ENCODE assay signal across 9 mouse cellular contexts in the genomic region with DNA sequence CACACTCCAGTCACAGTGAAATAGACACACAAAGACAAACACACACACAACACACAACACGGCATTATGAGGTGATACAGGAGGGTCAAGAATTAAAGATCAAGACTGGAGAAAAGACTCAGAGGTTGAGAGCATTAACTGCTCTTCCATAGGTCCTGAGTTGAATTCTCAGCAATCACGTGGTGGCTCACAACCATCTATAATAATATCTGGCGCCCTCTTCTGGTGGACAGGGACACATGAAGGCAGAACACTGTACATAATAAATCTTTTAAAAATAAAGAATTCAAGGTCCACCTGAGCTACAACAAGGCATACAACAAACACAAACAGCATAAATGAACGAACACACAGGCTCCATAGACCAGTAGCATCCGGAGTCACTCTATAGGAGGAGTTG. TPM values are rescaled to one million over a fixed set of nuclear protein-coding genes. Genes with fewer than 3 reads are reported as not detected.
A peak's percentile ranks its signal among the peaks of the same experiment; 100 is the strongest.
DNase-seq lines count a peak whose midpoint lies in the region; ATAC-seq lines count a peak whose summit lies in the region.
"Had no signal": no experiment of that assay in that cellular context is flagged by ENCODE, and none has a peak within 500 bp of the region (broad histone marks: within the 10 kb centered on the region; RNA-seq: fewer than 3 reads in every experiment).

No protein-coding gene starts in this region.

- H3K9me3 ChIP-seq in forebrain, embryonic 14.5 days (replicated peaks; ENCODE audit: control insufficient read depth, low read length), result no peaks in the 10 kb centered on the region
- no peaks in the 10 kb centered on the region for H3K9me3 ChIP-seq in liver, embryonic 16.5 days (replicated peaks; ENCODE audit: control insufficient read depth, low read length)
- no peaks in the 10 kb centered on the region for H3K9me3 ChIP-seq in heart, embryonic 11.5 days (replicated peaks; ENCODE audit: control insufficient read depth, low read length)
- H3K9me3 ChIP-seq: limb, embryonic 15.5 days had no signal

- peak; percentile 51 to 64 for DNase-seq in heart, adult 18-20 months
- DNase-seq in heart, adult 9 months (ENCODE audit: low spot score in 2 of 2), result no peak
- peak; percentile 55 to 76 for DNase-seq in CD8-positive naive resting alpha-beta T cell, adult 2 months (ENCODE audit: low read depth in 2 of 2, low spot score in 2 of 2)
- peak; percentile 73 for DNase-seq in forebrain, embryonic 14.5 days (ENCODE audit: low spot score)
- peak; percentile 79 for DNase-seq in retina, postnatal 1 day
- no peak for DNase-seq in heart, postnatal 4 days

- no peak overlapping the region for H3K27ac ChIP-seq in forebrain, embryonic 14.5 days (ENCODE audit: low read depth, low read length)
- no peak overlapping the region for H3K27ac ChIP-seq in liver, embryonic 16.5 days (ENCODE audit: low read length)
- no peak overlapping the region for H3K27ac ChIP-seq in heart, embryonic 11.5 days (ENCODE audit: low read depth, low read length)
- H3K27ac ChIP-seq: limb, embryonic 15.5 days had no signal

- no peak overlapping the region for H3K4me3 ChIP-seq in forebrain, embryonic 14.5 days (ENCODE audit: low read depth, low read length)
- no peak overlapping the region for H3K4me3 ChIP-seq in liver, embryonic 16.5 days (ENCODE audit: low read depth, low read length)
- no peak overlapping the region for H3K4me3 ChIP-seq in heart, embryonic 11.5 days (ENCODE audit: low read depth, low read length)
- H3K4me3 ChIP-seq: limb, embryonic 15.5 days had no signal

- ATAC-seq in forebrain, embryonic 14.5 days, result peak; percentile 77
- ATAC-seq in liver, embryonic 16.5 days (ENCODE audit: low read depth), result peak; percentile 42; the same call in 1 of the 2 replicates
- ATAC-seq in heart, embryonic 11.5 days (replicated peaks; ENCODE audit: insufficient number of reproducible peaks, low FRiP score, low TSS enrichment), result no peak

- H3K4me1 ChIP-seq in forebrain, embryonic 14.5 days (ENCODE audit: control insufficient read depth, insufficient read depth, low read length), result no peaks in the 10 kb centered on the region
- H3K4me1 ChIP-seq in liver, embryonic 16.5 days (ENCODE audit: control insufficient read depth, low read depth, low read length), result no peaks in the 10 kb centered on the region; the same call in 1 of the 2 replicates
- no peaks in the 10 kb centered on the region for H3K4me1 ChIP-seq in heart, embryonic 11.5 days (ENCODE audit: control insufficient read depth, insufficient read depth, low read length)
- H3K4me1 ChIP-seq: limb, embryonic 15.5 days had no signal

- H3K4me2 ChIP-seq in forebrain, embryonic 14.5 days (ENCODE audit: low read length), result no peak overlapping the region
- H3K4me2 ChIP-seq in liver, embryonic 16.5 days (ENCODE audit: low read depth, low read length), result no peak overlapping the region
- H3K4me2 ChIP-seq in heart, embryonic 11.5 days, result no peak overlapping the region
- H3K4me2 ChIP-seq: limb, embryonic 15.5 days had no signal

- H3K9ac ChIP-seq in forebrain, embryonic 14.5 days (ENCODE audit: low read length), result no peak overlapping the region
- no peak overlapping the region for H3K9ac ChIP-seq in liver, embryonic 16.5 days (ENCODE audit: low read depth, low read length)
- H3K9ac ChIP-seq in heart, embryonic 11.5 days (ENCODE audit: low read depth, low read length), result no peak overlapping the region
- H3K9ac ChIP-seq: limb, embryonic 15.5 days had no signal

- no peaks in the 10 kb centered on the region for H3K27me3 ChIP-seq in forebrain, embryonic 14.5 days (replicated peaks; ENCODE audit: control insufficient read depth, insufficient read depth, low read length)
- H3K27me3 ChIP-seq in liver, embryonic 16.5 days (ENCODE audit: control insufficient read depth, insufficient read depth, low read depth, low read length), result no peaks in the 10 kb centered on the region
- H3K27me3 ChIP-seq in heart, embryonic 11.5 days (ENCODE audit: control insufficient read depth, insufficient read depth, low read length), result no peaks in the 10 kb centered on the region

- WGBS in forebrain, embryonic 14.5 days, result 31% methylated on average over 5 of the region's 5 CpGs
- WGBS in liver, embryonic 16.5 days (ENCODE audit: insufficient replicate concordance), result 29% methylated on average over 5 of the region's 5 CpGs
- WGBS in heart, embryonic 11.5 days (ENCODE audit: insufficient replicate concordance), result 30% methylated on average over 5 of the region's 5 CpGs

- H3K36me3 ChIP-seq in forebrain, embryonic 14.5 days (ENCODE audit: control insufficient read depth, insufficient read depth, low read length), result peaks cover 21% of the 10 kb centered on the region
- H3K36me3 ChIP-seq in liver, embryonic 16.5 days (ENCODE audit: control insufficient read depth, insufficient read depth), result peaks cover 6% of the 10 kb centered on the region; the same call in 1 of the 2 replicates
- no peaks in the 10 kb centered on the region for H3K36me3 ChIP-seq in heart, embryonic 11.5 days (ENCODE audit: control insufficient read depth, insufficient read depth, low read length)

RNA-seq across cellular contexts. Expression of a gene that starts 13.1 kb away (rescaled TPM):
- 100 to 1,000 TPM; 419 to 435 TPM for total RNA-seq in heart, adult 18-20 months (2021)
- 1,022 and 1,419 TPM in 2 replicates for polyA plus RNA-seq in forebrain, embryonic 14.5 days (2014; fragmentation: Nextera tagmentation; extraction: Ambion mirVana)
- polyA plus RNA-seq in liver, embryonic 16.5 days (2015; fragmentation: Nextera tagmentation; extraction: Ambion mirVana), result 904 and 1,002 TPM in 2 replicates
- total RNA-seq in heart, postnatal 4 days (2021), result 100 to 1,000 TPM; 648 to 719 TPM
- 1,135 and 1,150 TPM in 2 replicates for polyA plus RNA-seq in heart, embryonic 11.5 days (2014; fragmentation: Nextera tagmentation; extraction: Ambion mirVana)

RNA-seq across cellular contexts. Expression of a gene that starts 13.3 kb away (rescaled TPM):
- 10 to 100 TPM; 36.8 to 39.7 TPM for total RNA-seq in heart, adult 18-20 months (2021)
- 41.6 and 50.4 TPM in 2 replicates for polyA plus RNA-seq in forebrain, embryonic 14.5 days (2014; fragmentation: Nextera tagmentation; extraction: Ambion mirVana)
- 21.3 and 21.9 TPM in 2 replicates for polyA plus RNA-seq in liver, embryonic 16.5 days (2015; fragmentation: Nextera tagmentation; extraction: Ambion mirVana)
- 10 to 100 TPM; 38.1 to 40.1 TPM for total RNA-seq in heart, postnatal 4 days (2021)
- 28.1 and 29.5 TPM in 2 replicates for polyA plus RNA-seq in heart, embryonic 11.5 days (2014; fragmentation: Nextera tagmentation; extraction: Ambion mirVana)

RNA-seq across cellular contexts. Expression of a gene that starts 17.6 kb away (rescaled TPM):
- total RNA-seq in heart, adult 18-20 months (2021), result 1 to 10 TPM; 1.3 to 1.8 TPM
- polyA plus RNA-seq in forebrain, embryonic 14.5 days (2014; fragmentation: Nextera tagmentation; extraction: Ambion mirVana), result 6.0 and 6.7 TPM in 2 replicates
- 2.2 and 2.3 TPM in 2 replicates for polyA plus RNA-seq in liver, embryonic 16.5 days (2015; fragmentation: Nextera tagmentation; extraction: Ambion mirVana)
- 1 to 10 TPM; 2.3 to 2.9 TPM for total RNA-seq in heart, postnatal 4 days (2021)
- 2.8 and 5.9 TPM in 2 replicates for polyA plus RNA-seq in heart, embryonic 11.5 days (2014; fragmentation: Nextera tagmentation; extraction: Ambion mirVana)

RNA-seq across cellular contexts. Expression of a gene that starts 28.5 kb away (rescaled TPM):
- total RNA-seq in heart, adult 18-20 months (2021), result 10 to 100 TPM; 10.3 to 10.9 TPM
- 10.5 and 14.6 TPM in 2 replicates for polyA plus RNA-seq in forebrain, embryonic 14.5 days (2014; fragmentation: Nextera tagmentation; extraction: Ambion mirVana)
- polyA plus RNA-seq in liver, embryonic 16.5 days (2015; fragmentation: Nextera tagmentation; extraction: Ambion mirVana), result 12.2 and 13.4 TPM in 2 replicates
- 10 to 100 TPM; 13.3 to 14.4 TPM for total RNA-seq in heart, postnatal 4 days (2021)
- 18.3 and 19.7 TPM in 2 replicates for polyA plus RNA-seq in heart, embryonic 11.5 days (2014; fragmentation: Nextera tagmentation; extraction: Ambion mirVana)

RNA-seq across cellular contexts. Expression of a gene that starts 28.8 kb away (rescaled TPM):
- 10 to 100 TPM; 69.9 to 76.1 TPM for total RNA-seq in heart, adult 18-20 months (2021)
- 185 and 192 TPM in 2 replicates for polyA plus RNA-seq in forebrain, embryonic 14.5 days (2014; fragmentation: Nextera tagmentation; extraction: Ambion mirVana)
- polyA plus RNA-seq in liver, embryonic 16.5 days (2015; fragmentation: Nextera tagmentation; extraction: Ambion mirVana), result 83.8 and 96.4 TPM in 2 replicates
- total RNA-seq in heart, postnatal 4 days (2021), result 10 to 100 TPM; 78.0 to 79.5 TPM
- polyA plus RNA-seq in heart, embryonic 11.5 days (2014; fragmentation: Nextera tagmentation; extraction: Ambion mirVana), result 147 and 151 TPM in 2 replicates

Comparison
In these comparisons a context has a peak if more than half of its experiments do, and no peak if none do; other contexts are left out.
1. DNase-seq: peak in heart, adult 18-20 months (2 of 2), CD8-positive naive resting alpha-beta T cell, adult 2 months (2 of 2), forebrain, embryonic 14.5 days (single experiment) and retina, postnatal 1 day (single experiment); none in heart, adult 9 months (0 of 2) and heart, postnatal 4 days (single experiment).